Mouse (Mus musculus) B cell, adult 2 months (primary cell): ENCODE data around the gene Setd5.

Experiments used
- DNase-seq, 2 experiments: peaks; one replicate each; pipeline ENCODE4 v3.0.0; 2022

Setd5 gene

GRCm38 (mm10) chr6:113194841-113195595 lies 117.9 kb downstream of the Setd5 start, which contains the start of gene Lhfpl4:
Gene Lhfpl4, minus strand, starts transcription at chr6:113195384.
- DNase-seq: peak; percentile 11 to 18

- DNase-seq: no peak
Measured at GRCm38 (mm10) chr6:113195596-113195992, 118.4 kb downstream of the Setd5 start.
